Mouse (Mus musculus) R1 (cell line): ENCODE measurements around the gene Mrpl43.
A peak's percentile ranks its signal among the peaks of the same experiment; 100 is the strongest.

Experiments used
- DNase-seq: peaks from one replicate; pipeline ENCODE4 v3.0.0-alpha.2; 2018; ENCODE audit warnings: low read depth, low spot score

Gene Mrpl43

DNA sequence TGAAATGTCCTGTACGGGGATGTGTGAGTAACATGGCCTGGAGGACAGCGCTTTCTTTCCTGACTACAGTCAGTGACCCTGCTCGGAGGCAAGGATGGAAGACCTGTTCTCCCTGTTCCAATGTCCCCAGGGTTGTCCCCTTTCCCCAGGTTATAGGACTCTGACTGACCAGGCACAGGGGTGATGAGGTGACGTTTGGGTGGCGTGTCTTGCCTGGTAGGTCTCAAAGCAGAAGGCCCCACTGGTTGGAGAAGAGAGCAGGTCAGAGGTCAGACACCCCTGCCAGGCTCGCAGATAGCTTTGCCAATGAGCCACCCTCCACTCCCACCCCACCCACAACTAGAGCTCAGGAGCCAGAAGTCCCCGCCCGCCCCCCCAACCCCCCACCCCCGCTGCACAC is 23.3 kb upstream of the Mrpl43 start:
- DNase-seq, result no peak

DNA sequence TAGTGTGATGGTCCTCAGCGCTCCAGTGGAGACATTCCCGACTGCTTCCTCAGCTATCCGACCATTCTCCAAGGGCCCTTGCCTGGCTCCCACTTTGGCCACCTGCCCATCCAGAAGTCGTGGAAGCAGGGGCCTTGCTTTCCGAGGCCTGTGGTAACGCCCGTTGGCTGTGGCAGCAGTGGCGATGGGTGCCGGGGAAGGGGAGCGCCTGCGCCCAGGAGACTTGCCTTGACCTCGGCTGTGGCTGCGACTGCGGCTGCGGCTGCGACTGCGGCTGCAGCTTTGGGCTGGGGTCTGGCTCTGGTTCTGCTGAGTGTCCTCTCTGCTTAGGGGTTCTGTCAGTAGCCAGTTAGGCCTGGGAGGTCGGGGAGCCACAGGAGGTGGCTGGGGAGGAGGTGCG is 22.5 kb upstream of the Mrpl43 start:
- DNase-seq, result no peak

DNA sequence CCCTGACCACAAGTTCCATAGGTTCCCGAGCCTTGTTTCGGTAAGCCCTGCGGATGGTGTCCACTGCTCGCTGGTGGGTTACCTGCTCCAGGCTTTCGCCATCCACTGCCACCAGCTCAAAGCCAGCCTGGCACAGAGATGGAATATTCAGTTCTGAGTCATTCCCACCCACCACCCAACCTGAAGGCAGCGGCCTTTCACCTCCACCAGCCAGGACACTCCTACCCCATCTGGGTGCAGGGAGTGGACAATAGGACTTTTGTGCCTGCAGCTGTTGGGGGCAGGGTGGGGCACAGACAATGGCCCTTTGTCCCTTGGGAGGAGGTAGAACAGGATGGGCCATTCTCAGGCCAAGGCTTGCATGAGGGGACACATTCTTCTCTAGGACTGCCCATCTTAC is 21.6 kb upstream of the Mrpl43 start:
- DNase-seq, result no peak

DNA sequence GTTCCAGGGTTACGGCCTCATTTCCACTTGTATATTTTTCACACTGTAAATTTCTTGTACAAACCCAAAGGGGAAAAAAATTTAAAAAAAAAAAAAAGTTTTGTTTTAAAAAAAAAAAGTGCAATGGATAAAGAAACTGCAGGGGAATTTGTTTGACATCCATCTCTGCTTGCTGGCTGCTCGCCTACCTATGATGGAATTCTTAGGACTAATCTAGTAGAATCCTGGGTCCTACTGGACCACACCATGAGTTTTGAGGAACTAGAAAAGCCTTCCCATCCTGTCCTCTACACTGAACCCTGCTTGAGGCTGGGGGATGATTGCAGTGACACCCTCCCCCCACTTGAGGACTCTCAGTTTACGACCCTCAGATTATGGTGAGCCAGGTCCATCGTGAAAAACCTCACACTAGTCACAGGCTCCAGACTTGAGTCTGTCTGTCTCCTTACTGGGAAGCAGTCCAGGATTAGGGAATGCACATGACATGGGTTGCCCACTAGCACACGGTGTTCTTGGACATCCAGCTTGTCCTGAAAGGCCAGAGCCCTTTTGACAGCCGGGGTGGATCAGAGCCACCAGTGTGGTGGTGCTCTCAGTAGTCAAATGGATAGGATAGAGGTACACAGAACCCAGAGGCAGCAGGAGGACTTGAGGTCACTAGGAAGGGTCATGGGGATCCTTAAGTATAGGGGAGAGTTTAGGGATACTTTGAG is 20.9 kb upstream of the Mrpl43 start:
- no peak for DNase-seq

GRCm38 (mm10) chr19:45025937-45026568 is 19.8 kb upstream of the Mrpl43 start:
- no peak for DNase-seq

DNA sequence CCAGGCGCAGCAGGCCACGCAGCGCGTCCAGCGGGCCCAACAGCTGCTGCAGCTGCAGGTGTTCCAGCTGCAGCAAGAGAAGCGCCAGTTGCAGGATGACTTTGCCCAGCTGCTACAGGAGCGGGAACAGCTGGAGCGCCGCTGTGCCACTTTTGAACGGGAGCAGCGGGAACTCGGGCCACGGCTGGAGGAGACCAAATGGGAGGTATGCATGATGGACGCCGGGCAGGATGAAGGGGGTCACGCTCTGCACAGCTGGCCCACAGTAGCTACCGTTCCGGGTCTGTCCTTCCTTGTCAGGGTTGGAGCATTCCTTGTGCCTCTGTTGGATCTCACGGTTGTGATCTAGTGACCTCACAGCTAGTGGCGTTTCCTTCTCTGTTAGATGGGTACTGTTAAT is 18.5 kb upstream of the Mrpl43 start:
- DNase-seq, result no peak

- DNase-seq, result no peak
Observed at GRCm38 (mm10) chr19:45023993-45024392, 17.8 kb upstream of the Mrpl43 start.

DNA sequence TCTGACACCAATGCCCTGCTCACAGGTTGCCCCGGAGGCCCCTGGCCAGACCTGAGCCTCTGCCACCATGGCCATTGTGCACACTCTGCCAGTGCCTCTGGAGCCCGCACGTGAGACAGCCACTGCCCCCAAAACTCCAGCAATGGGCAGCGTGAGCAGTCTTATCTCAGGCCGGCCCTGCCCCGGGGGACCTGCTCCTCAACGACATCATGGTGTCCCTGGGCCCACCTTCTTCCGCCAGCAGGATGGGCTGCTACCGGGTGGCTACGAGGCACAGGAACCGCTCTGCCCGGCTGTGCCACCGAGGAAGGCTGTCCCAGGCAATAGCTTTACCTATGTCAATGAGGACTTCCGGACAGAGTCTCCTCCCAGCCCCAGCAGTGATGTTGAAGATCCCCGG is 15.1 kb upstream of the Mrpl43 start:
- DNase-seq, result no peak

DNA sequence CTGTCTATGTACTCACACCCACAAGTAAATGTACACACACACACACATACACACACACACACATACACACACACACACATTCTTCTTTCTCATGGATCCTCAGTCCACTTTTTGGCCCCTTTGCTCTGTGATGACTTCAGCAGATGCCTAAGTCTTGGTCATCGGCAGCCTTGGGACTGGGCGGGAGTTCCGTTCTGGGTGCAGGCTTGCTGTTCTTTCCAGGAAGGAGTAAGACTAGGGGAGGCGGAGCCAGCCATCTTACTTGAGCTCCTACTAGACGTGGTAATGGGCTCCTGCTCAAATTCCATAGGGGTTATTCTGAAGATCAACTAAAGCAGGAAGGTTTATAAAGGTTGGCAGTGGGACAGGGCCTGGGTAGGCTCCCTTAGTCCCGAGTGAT is 14.1 kb upstream of the Mrpl43 start:
- no peak for DNase-seq

GRCm38 (mm10) chr19:45018351-45018831 is 12.1 kb upstream of the Mrpl43 start:
- no peak for DNase-seq

GRCm38 (mm10) chr19:45017909-45018308 is 11.7 kb upstream of the Mrpl43 start:
- DNase-seq, result no peak

GRCm38 (mm10) chr19:45017216-45017771 is 11.1 kb upstream of the Mrpl43 start:
- DNase-seq, result peak; percentile 68

DNA sequence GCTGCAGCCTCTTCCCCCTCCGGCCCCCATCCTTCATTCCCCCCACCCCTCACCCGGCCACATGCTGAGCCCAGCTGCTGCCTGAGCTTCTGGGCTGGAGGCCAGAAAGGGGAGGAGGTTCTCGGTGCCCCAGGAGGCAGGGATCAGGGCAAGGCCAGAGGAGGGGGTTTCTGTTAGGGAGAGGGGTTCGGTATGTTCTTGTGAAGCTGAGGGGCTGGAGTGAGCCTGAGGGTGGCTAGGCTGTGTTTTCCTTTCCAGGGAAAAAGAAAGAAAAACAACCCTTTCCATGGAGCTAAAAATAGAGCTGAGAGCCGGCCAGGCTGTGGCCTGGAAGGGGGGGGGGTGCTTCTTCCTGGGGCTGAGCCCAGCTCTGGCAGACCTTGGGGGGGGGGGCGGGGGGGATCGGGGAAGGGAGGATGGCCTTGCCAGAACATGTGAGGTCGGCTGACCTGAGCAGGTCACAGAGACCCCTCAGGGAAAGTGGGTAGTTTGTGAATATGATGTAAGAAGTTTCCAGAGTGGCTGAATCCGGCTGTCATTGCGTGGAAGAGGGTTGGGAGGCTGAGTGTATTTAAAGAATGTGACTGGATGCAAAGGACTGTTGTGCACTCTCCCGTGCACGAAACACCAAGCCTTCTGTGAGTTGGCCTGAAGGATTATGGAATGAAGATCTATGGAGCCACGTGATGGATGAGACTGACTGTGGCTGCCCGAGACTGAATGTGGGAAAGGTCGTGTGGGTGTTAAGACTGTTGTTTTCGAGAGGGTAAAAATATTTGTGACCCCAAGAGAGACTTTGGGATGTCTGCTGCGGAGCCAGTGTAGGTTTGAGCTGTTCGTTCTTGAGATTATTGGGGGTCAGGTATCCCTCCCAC is 10.3 kb upstream of the Mrpl43 start:
- peak; percentile 53 for DNase-seq

GRCm38 (mm10) chr19:45015518-45016281 is 9.5 kb upstream of the Mrpl43 start:
- peak; percentile 66 for DNase-seq

DNA sequence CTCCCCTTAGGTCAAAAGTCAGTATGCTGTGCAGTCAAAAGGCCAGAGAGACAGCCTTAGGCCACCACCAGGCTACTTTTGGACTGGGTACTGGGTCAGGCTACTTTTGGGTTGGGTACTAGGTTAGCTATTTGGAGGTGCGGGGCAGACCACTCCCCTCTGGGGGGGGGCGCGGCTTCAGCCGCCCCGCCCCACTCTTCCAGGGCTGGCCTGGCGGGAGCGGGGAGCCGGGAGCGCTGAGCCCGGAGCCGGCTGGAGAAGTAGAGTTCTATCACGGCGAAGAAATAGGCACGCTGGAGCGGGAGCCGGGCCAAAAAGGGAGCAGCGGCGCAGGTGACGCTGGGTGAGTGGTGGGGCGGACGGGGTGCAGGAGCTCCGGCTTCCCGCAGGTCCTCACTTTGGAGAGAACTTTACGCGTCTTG is 8.8 kb upstream of the Mrpl43 start:
- peak; percentile 71 for DNase-seq

DNA sequence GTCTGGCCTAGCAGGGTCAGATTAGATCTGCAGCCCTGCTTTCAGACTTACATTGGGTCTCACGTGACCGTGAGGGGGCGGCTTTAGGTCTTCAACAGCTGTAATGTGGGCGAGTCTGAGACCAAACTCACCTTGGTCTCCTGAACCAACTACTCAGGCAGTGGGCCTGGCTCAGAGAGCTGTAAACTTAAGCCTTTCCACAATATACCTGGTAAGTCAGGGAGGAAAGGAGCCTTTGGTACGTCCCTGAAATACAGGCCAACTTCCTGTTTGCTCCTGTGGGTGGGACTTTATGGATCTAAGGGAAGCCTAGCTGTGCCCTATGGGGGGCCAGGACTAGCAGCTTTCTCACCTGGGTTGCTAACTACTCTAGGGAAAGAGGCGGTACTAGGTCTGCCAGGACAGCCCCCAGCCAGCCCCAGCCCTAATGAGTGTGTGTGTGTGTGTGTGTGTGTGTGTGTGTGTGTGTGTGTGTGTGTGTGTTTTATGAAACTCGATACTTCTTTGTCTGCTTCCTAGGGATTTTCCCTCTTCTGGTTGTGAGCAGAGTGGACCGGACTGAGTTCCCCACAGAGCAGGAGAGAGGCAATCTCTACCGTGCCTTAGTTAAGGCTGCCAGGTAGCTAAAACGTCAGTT is 8.2 kb upstream of the Mrpl43 start, which contains the start of gene Lzts2:
Gene Lzts2 (plus strand): TSS at position 80 of the 637 bp plus-strand sequence.
- DNase-seq, result peak; percentile 72

DNA sequence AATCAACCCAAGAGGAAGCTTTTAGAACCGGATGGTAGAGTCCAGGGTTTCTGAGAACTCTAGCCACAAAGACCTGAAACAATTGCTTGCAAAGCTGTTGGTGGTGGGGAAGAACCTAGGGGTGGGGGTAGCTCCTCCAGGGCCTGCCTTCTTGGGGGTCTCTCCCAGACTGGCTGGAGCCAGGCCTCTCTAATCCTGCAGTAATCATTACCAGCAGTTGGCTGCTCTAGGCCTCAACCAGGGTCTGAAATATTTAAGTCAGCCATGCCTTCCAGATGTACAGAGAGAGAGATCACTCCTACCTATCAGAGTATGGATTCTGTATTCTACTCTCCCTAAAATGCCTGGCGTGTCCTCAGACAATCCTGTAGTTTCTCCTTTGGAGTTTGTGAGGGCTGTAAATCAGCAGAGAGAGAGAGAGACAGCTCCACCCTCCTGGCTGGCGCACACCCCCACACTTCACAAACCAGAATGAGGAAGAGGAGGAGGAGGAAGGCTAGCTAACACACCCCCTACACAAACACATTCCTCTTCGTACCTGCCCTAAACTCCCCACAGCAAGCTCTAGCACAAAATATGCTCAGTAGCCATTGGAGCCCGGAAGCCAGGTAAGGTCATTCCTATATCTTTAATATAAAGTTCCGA is 7.5 kb upstream of the Mrpl43 start:
- DNase-seq, result no peak

- peak; percentile 67 for DNase-seq
Observed at GRCm38 (mm10) chr19:45012636-45013035, 6.4 kb upstream of the Mrpl43 start.

GRCm38 (mm10) chr19:45012219-45012618 is 6.0 kb upstream of the Mrpl43 start:
- DNase-seq, result no peak

DNA sequence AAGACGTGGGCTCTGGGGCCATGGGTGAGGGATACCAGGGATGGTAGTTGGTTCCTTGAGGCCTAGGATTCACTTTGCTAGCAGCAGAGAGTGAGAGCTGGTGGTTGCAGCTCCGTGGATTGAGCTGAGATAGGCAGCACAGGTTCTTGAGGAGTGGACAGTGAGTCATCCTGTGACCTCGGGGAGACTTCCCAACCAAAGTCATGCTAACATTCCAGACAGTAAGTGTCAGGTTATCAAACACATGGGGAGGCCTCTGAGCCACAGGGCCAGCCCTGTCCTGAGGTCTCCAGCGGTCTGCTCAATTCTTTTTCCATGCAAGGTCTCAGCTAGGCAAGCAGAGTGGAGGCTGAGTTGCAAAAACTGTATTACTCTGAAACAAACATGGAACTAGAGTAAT is 4.4 kb upstream of the Mrpl43 start:
- DNase-seq, result no peak
